Mouse (Mus musculus) C2C12 (cell line): Measurements from ENCODE around the gene Rnf157. TPM values are rescaled to one million over a fixed set of nuclear protein-coding genes. Genes with fewer than 3 reads are reported as not detected.
"Not testable (repeated sequence)": the region's sequence is repeated elsewhere in the genome, so short reads cannot be mapped to it uniquely, and the experiment has no call there.

Source experiments
- H3K27me3 ChIP-seq: one replicate; pipeline ENCODE4 v1.6.1; 2011; ENCODE audit not compliant: control insufficient read depth, insufficient read depth, insufficient read length
- H3K36me3 ChIP-seq: one replicate; pipeline ENCODE4 v1.6.1; 2011; ENCODE audit not compliant: control insufficient read depth, insufficient read depth
- H3K4me3 ChIP-seq: one replicate; pipeline ENCODE4 v1.5.1; 2011; ENCODE audit warnings: mild to moderate bottlenecking, control low read depth; ENCODE audit not compliant: poor library complexity, insufficient read depth, severe bottlenecking
- H3K79me2 ChIP-seq: one replicate; pipeline ENCODE4 v1.6.1; 2011; ENCODE audit not compliant: control insufficient read depth, insufficient read depth
- H3K79me3 ChIP-seq: one replicate; pipeline ENCODE4 v1.6.1; 2011; ENCODE audit warnings: low read depth, control low read depth
- H3ac ChIP-seq: one replicate; pipeline ENCODE3; 2011; ENCODE audit warnings: low read depth; ENCODE audit not compliant: control insufficient read depth, insufficient read length
- CEBPB ChIP-seq: IDR thresholded peaks from one replicate; pipeline ENCODE4 v1.6.1; 2011; ENCODE audit warnings: low read depth, mild to moderate bottlenecking, control low read depth, moderate library complexity
- CTCF ChIP-seq: IDR thresholded peaks from one replicate; pipeline ENCODE4 v1.5.1; 2011; ENCODE audit not compliant: control insufficient read depth, insufficient read depth, insufficient read length
- FOSL1 ChIP-seq: IDR thresholded peaks from one replicate; pipeline ENCODE4 v1.8.0; 2011; ENCODE audit warnings: mild to moderate bottlenecking, low read length; ENCODE audit not compliant: poor library complexity, insufficient read depth, severe bottlenecking
- MAX ChIP-seq: IDR thresholded peaks from one replicate; pipeline ENCODE4 v1.6.1; 2011; ENCODE audit warnings: mild to moderate bottlenecking, control low read depth
- MYOD1 ChIP-seq: IDR thresholded peaks from one replicate; pipeline ENCODE4 v1.6.1; 2011; ENCODE audit warnings: low read depth; ENCODE audit not compliant: control insufficient read depth, insufficient read length
- MYOG ChIP-seq: IDR thresholded peaks from one replicate; pipeline ENCODE4 v1.6.1; 2011; ENCODE audit not compliant: control insufficient read depth, insufficient read length; ENCODE audit errors: extremely low read depth
- USF1 ChIP-seq: IDR thresholded peaks from one replicate; pipeline ENCODE4 v1.6.1; 2011; ENCODE audit warnings: low read depth, mild to moderate bottlenecking, control low read depth, moderate library complexity
- polyA plus RNA-seq: library from polyadenylated mRNA; unstranded; fragments of >200 nt; fragmentation: generic; extraction: Trizol; gene quantifications from one replicate; pipeline ENCODE4 v1.2.1, GENCODE M21; 2012; ENCODE audit warnings: missing spikeins

Rnf157 gene
- polyA plus RNA-seq, 1 experiment = 13.2 TPM

GRCm38 (mm10) chr11:116416196-116416943, 3.5 kb upstream of the Rnf157 start:
- no peaks in the 10 kb centered on the region for H3K27me3 ChIP-seq
- H3K4me3 ChIP-seq = no peak overlapping the region
- no peak for TF ChIP-seq USF1
- TF ChIP-seq MYOD1 = no peak
- no peak for TF ChIP-seq CEBPB
- no peak for TF ChIP-seq CTCF
- no peak for TF ChIP-seq MYOG
- no peak for TF ChIP-seq FOSL1
- no peak for TF ChIP-seq MAX
- H3K36me3 ChIP-seq = no peaks in the 10 kb centered on the region
- H3K79me2 ChIP-seq = no peaks in the 10 kb centered on the region
- H3K79me3 ChIP-seq = no peaks in the 10 kb centered on the region
- no peak overlapping the region for H3ac ChIP-seq

GRCm38 (mm10) chr11:116413631-116414022, 795 bp upstream of the Rnf157 start:
- H3K36me3 ChIP-seq = no peaks in the 10 kb centered on the region
- H3K79me2 ChIP-seq = no peaks in the 10 kb centered on the region
- TF ChIP-seq MYOG (no peak), CEBPB (no peak), CTCF (no peak), MAX (no peak), USF1 (no peak), MYOD1 (no peak), FOSL1 (no peak)
- H3K4me3 ChIP-seq = no peak overlapping the region
- H3ac ChIP-seq = no peak overlapping the region
- H3K27me3 ChIP-seq = no peaks in the 10 kb centered on the region
- peaks cover 1% of the 10 kb centered on the region for H3K79me3 ChIP-seq

- Histone ChIP-seq H3K27me3 (no peaks in the 10 kb centered on the region), H3K79me2 (no peaks in the 10 kb centered on the region), H3ac (peak overlapping the region; percentile 74), H3K36me3 (no peaks in the 10 kb centered on the region), H3K79me3 (peaks cover 1% of the 10 kb centered on the region), H3K4me3 (peak overlapping the region; percentile 47)
- TF ChIP-seq MYOD1 (no peak), CEBPB (no peak), USF1 (no peak), FOSL1 (no peak), CTCF (no peak)
These were observed 604 bp downstream of the Rnf157 start for GRCm38 (mm10) chr11:116412028-116412827.

GRCm38 (mm10) chr11:116411582-116411981, 1.2 kb downstream of the Rnf157 start:
- no peaks in the 10 kb centered on the region for H3K79me2 ChIP-seq
- no peak overlapping the region for H3K4me3 ChIP-seq
- TF ChIP-seq MYOD1 (no peak), MYOG (no peak), MAX (no peak), USF1 (no peak), CEBPB (no peak), FOSL1 (no peak), CTCF (no peak)
- no peak overlapping the region for H3ac ChIP-seq
- H3K36me3 ChIP-seq = no peaks in the 10 kb centered on the region
- H3K27me3 ChIP-seq = no peaks in the 10 kb centered on the region
- H3K79me3 ChIP-seq = peaks cover 1% of the 10 kb centered on the region

GRCm38 (mm10) chr11:116410415-116410814, 2.4 kb downstream of the Rnf157 start:
- not testable (repeated sequence) for H3K4me3 ChIP-seq, H3K79me3 ChIP-seq, H3K27me3 ChIP-seq, H3ac ChIP-seq, H3K79me2 ChIP-seq, H3K36me3 ChIP-seq

- Histone ChIP-seq H3K4me3 (no peak overlapping the region), H3K79me2 (no peaks in the 10 kb centered on the region), H3K36me3 (no peaks in the 10 kb centered on the region), H3K79me3 (peaks cover 1% of the 10 kb centered on the region), H3ac (no peak overlapping the region), H3K27me3 (no peaks in the 10 kb centered on the region)
- TF ChIP-seq CEBPB (no peak), MAX (no peak), CTCF (no peak), MYOG (no peak), USF1 (no peak), FOSL1 (no peak), MYOD1 (no peak)
These were observed 3.8 kb downstream of the Rnf157 start for GRCm38 (mm10) chr11:116409008-116409407.
